Mouse (Mus musculus) forebrain, embryonic 13.5 days (tissue): ENCODE measurements around the gene 2410137M14Rik. TPM values are rescaled to one million over a fixed set of nuclear protein-coding genes. Genes with fewer than 3 reads are reported as not detected.

Experiments
- ATAC-seq: fragments of 200-750 bp; cut with Nextera tagmentation; 2 replicates; pipeline ENCODE4 v1.8.0; 2017
- H3K27ac ChIP-seq: fragments of 300-500 bp; sonication (generic); 2 replicates; pipeline ENCODE4 v1.5.1; 2015; ENCODE audit warnings: inconsistent platforms, mild to moderate bottlenecking, moderate library complexity
- H3K27me3 ChIP-seq: fragments of 300-500 bp; sonication (generic); 2 replicates; pipeline ENCODE4 v1.6.1; 2015; ENCODE audit warnings: mild to moderate bottlenecking, inconsistent platforms
- H3K36me3 ChIP-seq: fragments of 300-500 bp; sonication (generic); 2 replicates; pipeline ENCODE4 v1.6.1; 2015; ENCODE audit warnings: mild to moderate bottlenecking, inconsistent platforms; ENCODE audit not compliant: poor library complexity, severe bottlenecking
- H3K4me1 ChIP-seq: fragments of 300-500 bp; sonication (generic); 2 replicates; pipeline ENCODE4 v1.6.1; 2015; ENCODE audit warnings: inconsistent platforms
- H3K4me2 ChIP-seq: fragments of 300-500 bp; sonication (generic); 2 replicates; pipeline ENCODE4 v1.6.1; 2015; ENCODE audit warnings: inconsistent platforms, mild to moderate bottlenecking, moderate library complexity
- H3K4me3 ChIP-seq: fragments of 300-500 bp; sonication (generic); 2 replicates; pipeline ENCODE4 v1.5.1; 2015; ENCODE audit warnings: mild to moderate bottlenecking, inconsistent platforms
- H3K9ac ChIP-seq: fragments of 300-500 bp; sonication (generic); 2 replicates; pipeline ENCODE4 v1.6.1; 2015; ENCODE audit warnings: mild to moderate bottlenecking, inconsistent platforms
- H3K9me3 ChIP-seq: fragments of 300-500 bp; sonication (generic); replicated peaks from 2 replicates; pipeline ENCODE4 v1.6.1; 2016; ENCODE audit warnings: inconsistent platforms
- WGBS: fragments of 180-500 bp; shearing (Covaris S2); methylation state at CpG from one replicate; pipeline ENCODE4 v1.1.7; 2015; 5-methylcytosine and 5-hydroxymethylcytosine counted together
- polyA plus RNA-seq: library from polyadenylated mRNA; unstranded; fragments of >200 nt; fragmentation: Nextera tagmentation; extraction: Ambion mirVana; gene quantifications from 2 replicates; pipeline ENCODE4 v1.2.1, GENCODE M21; 2015

The 2410137M14Rik gene
- polyA plus RNA-seq, 1 experiment from 2014 or later: 0.48 TPM

- H3K4me3 ChIP-seq: peak within 1 kb of the TSS; percentile 56
Measured at GRCm38 (mm10) chr17:36957999-36958743, 22.9 kb downstream of the 2410137M14Rik start, which contains the start of the genes Znrd1 and Znrd1as. Znrd1 (minus strand) TSS chr17:36958559. Znrd1as (plus strand) TSS chr17:36958592.

GRCm38 (mm10) chr17:36953062-36953461 lies 28.0 kb downstream of the 2410137M14Rik start:
- ATAC-seq: no peak
- no peaks in the 10 kb centered on the region for H3K27me3 ChIP-seq
- no peak overlapping the region for H3K9ac ChIP-seq
- H3K9me3 ChIP-seq: no peaks in the 10 kb centered on the region
- no peak overlapping the region for H3K4me3 ChIP-seq
- H3K36me3 ChIP-seq: peaks cover 24% of the 10 kb centered on the region
- H3K27ac ChIP-seq: no peak overlapping the region
- peaks cover 28% of the 10 kb centered on the region for H3K4me1 ChIP-seq
- H3K4me2 ChIP-seq: no peak overlapping the region
- WGBS: 89% methylated on average over 1 of the region's 1 CpGs

More at GRCm38 (mm10) chr17:36957999-36958743, 22.9 kb downstream of the 2410137M14Rik start, which contains the start of the genes Znrd1 and Znrd1as:
- Histone ChIP-seq H3K4me2 (peak within 1 kb of the TSS; percentile 83), H3K27me3 (no peaks in the 10 kb centered on the region), H3K9me3 (no peaks in the 10 kb centered on the region), H3K4me1 (peaks cover 23% of the 10 kb centered on the region), H3K36me3 (peaks cover 14% of the 10 kb centered on the region; the same call in 1 of the 2 replicates), H3K9ac (peak within 1 kb of the TSS; percentile 73), H3K27ac (peak within 1 kb of the TSS; percentile 55)
- ATAC-seq: peak; percentile 99
- WGBS: under 1% methylated on average over 46 of the region's 46 CpGs

GRCm38 (mm10) chr17:36952631-36953030 lies 28.4 kb downstream of the 2410137M14Rik start:
- H3K4me1 ChIP-seq: peaks cover 30% of the 10 kb centered on the region
- H3K4me3 ChIP-seq: no peak overlapping the region
- peaks cover 24% of the 10 kb centered on the region for H3K36me3 ChIP-seq
- no peak overlapping the region for H3K27ac ChIP-seq
- H3K27me3 ChIP-seq: no peaks in the 10 kb centered on the region
- no peak overlapping the region for H3K4me2 ChIP-seq
- no peaks in the 10 kb centered on the region for H3K9me3 ChIP-seq
- H3K9ac ChIP-seq: no peak overlapping the region
- 87% methylated on average over 2 of the region's 2 CpGs for WGBS
- no peak for ATAC-seq

GRCm38 (mm10) chr17:36950981-36951947 lies 29.8 kb downstream of the 2410137M14Rik start, which contains the start of gene Ppp1r11:
Ppp1r11 (minus strand) TSS chr17:36951741.
- whole genome bisulfite sequencing: 3% methylated on average over 36 of the region's 36 CpGs
- H3K4me2 ChIP-seq: peak within 1 kb of the TSS; percentile 81
- H3K36me3 ChIP-seq: peaks cover 19% of the 10 kb centered on the region
- H3K27me3 ChIP-seq: peaks cover 5% of the 10 kb centered on the region
- peak within 1 kb of the TSS; percentile 76 for H3K9ac ChIP-seq
- peaks cover 23% of the 10 kb centered on the region for H3K4me1 ChIP-seq
- H3K9me3 ChIP-seq: no peaks in the 10 kb centered on the region
- H3K4me3 ChIP-seq: peak within 1 kb of the TSS; percentile 71
- peak within 1 kb of the TSS; percentile 83 for H3K27ac ChIP-seq
- ATAC-seq: peak; percentile 97

- peaks cover 25% of the 10 kb centered on the region for H3K27me3 ChIP-seq
- WGBS: 89% methylated on average over 8 of the region's 8 CpGs
- peaks cover 12% of the 10 kb centered on the region for H3K36me3 ChIP-seq
- no peak overlapping the region for H3K4me3 ChIP-seq
- H3K27ac ChIP-seq: no peak overlapping the region
- no peak overlapping the region for H3K9ac ChIP-seq
- peaks cover 23% of the 10 kb centered on the region for H3K4me1 ChIP-seq
- no peak overlapping the region for H3K4me2 ChIP-seq
- no peak for ATAC-seq
- no peaks in the 10 kb centered on the region for H3K9me3 ChIP-seq
Measured at GRCm38 (mm10) chr17:36949265-36949664, 31.8 kb downstream of the 2410137M14Rik start.

GRCm38 (mm10) chr17:36948286-36948685 lies 32.8 kb downstream of the 2410137M14Rik start:
- WGBS: 89% methylated on average over 1 of the region's 1 CpGs
- Histone ChIP-seq H3K4me2 (no peak overlapping the region), H3K4me3 (no peak overlapping the region), H3K4me1 (peaks cover 24% of the 10 kb centered on the region), H3K27me3 (peaks cover 34% of the 10 kb centered on the region), H3K36me3 (peaks cover 10% of the 10 kb centered on the region), H3K27ac (no peak overlapping the region), H3K9ac (no peak overlapping the region), H3K9me3 (no peaks in the 10 kb centered on the region)
- ATAC-seq: no peak

GRCm38 (mm10) chr17:36947051-36947819 lies 33.8 kb downstream of the 2410137M14Rik start:
- under 1% methylated on average over 56 of the region's 62 CpGs for WGBS
- peak overlapping the region; percentile 41; the same call in 1 of the 2 replicates for H3K27ac ChIP-seq
- peak overlapping the region; percentile 78 for H3K9ac ChIP-seq
- peak; percentile 49 for ATAC-seq
- H3K4me2 ChIP-seq: peak overlapping the region; percentile 86
- H3K4me1 ChIP-seq: peaks cover 34% of the 10 kb centered on the region
- peaks cover 10% of the 10 kb centered on the region for H3K36me3 ChIP-seq
- H3K9me3 ChIP-seq: no peaks in the 10 kb centered on the region
- peaks cover 45% of the 10 kb centered on the region for H3K27me3 ChIP-seq
- peak overlapping the region; percentile 49 for H3K4me3 ChIP-seq

GRCm38 (mm10) chr17:36944121-36944775 lies 36.8 kb downstream of the 2410137M14Rik start:
- no peak for ATAC-seq
- 26% methylated on average over 8 of the region's 9 CpGs for WGBS

GRCm38 (mm10) chr17:36943691-36944090 lies 37.3 kb downstream of the 2410137M14Rik start:
- 0 out of 2 replicates have a peak overlapping the region, but pooled peaks have one; percentile 38 for H3K4me3 ChIP-seq

More at GRCm38 (mm10) chr17:36944121-36944775, 36.8 kb downstream of the 2410137M14Rik start:
- Histone ChIP-seq H3K9ac (no peak overlapping the region), H3K4me2 (no peak overlapping the region), H3K4me3 (no peak overlapping the region), H3K36me3 (peaks cover 7% of the 10 kb centered on the region), H3K27ac (no peak overlapping the region), H3K27me3 (peaks cover 61% of the 10 kb centered on the region), H3K4me1 (peaks cover 20% of the 10 kb centered on the region; the same call in 1 of the 2 replicates), H3K9me3 (no peaks in the 10 kb centered on the region)

GRCm38 (mm10) chr17:36942791-36943471 lies 38.1 kb downstream of the 2410137M14Rik start, which contains the start of gene Rnf39:
Rnf39 (plus strand) TSS chr17:36942918.
- 4% methylated on average over 53 of the region's 59 CpGs for WGBS
- Histone ChIP-seq H3K27me3 (peaks cover 61% of the 10 kb centered on the region), H3K9me3 (no peaks in the 10 kb centered on the region), H3K27ac (no peak within 1 kb of the TSS), H3K4me3 (peak within 1 kb of the TSS; percentile 38), H3K4me2 (peak within 1 kb of the TSS; percentile 63), H3K9ac (peak within 1 kb of the TSS; percentile 14), H3K4me1 (peaks cover 20% of the 10 kb centered on the region; the same call in 1 of the 2 replicates), H3K36me3 (no peaks in the 10 kb centered on the region)
- ATAC-seq: peak; percentile 14; the same call in 1 of the 2 replicates

More at GRCm38 (mm10) chr17:36943691-36944090, 37.3 kb downstream of the 2410137M14Rik start:
- Histone ChIP-seq H3K9me3 (no peaks in the 10 kb centered on the region), H3K27me3 (peaks cover 61% of the 10 kb centered on the region), H3K4me2 (no peak overlapping the region; the same call in 1 of the 2 replicates), H3K27ac (no peak overlapping the region), H3K36me3 (peaks cover 1% of the 10 kb centered on the region), H3K4me1 (peaks cover 20% of the 10 kb centered on the region; the same call in 1 of the 2 replicates), H3K9ac (no peak overlapping the region)
- no peak for ATAC-seq
- WGBS: 25% methylated on average over 5 of the region's 5 CpGs
